Mouse (Mus musculus): ENCODE measurements at regions not wholly inside any gene's neighbourhood (a gene's known extent, or its start where the extent isn't known, plus 50 kb on each side); places are given as distances from the start of the nearest gene placed in this dataset.

- no peak for DNase-seq (ENCODE audit: low spot score)
Measured at GRCm38 (mm10) chr3:143053286-143053993, 171.6 kb upstream of the Pkn2 start.

- no peak for DNase-seq (ENCODE audit: low spot score)
Measured at GRCm38 (mm10) chr3:143040666-143041065, 158.9 kb upstream of the Pkn2 start.

GRCm38 (mm10) chr3:143036108-143036507 is 154.3 kb upstream of the Pkn2 start:
- DNase-seq (ENCODE audit: low spot score): no peak

GRCm38 (mm10) chr3:143034588-143034987 is 152.8 kb upstream of the Pkn2 start:
- DNase-seq (ENCODE audit: low spot score): no peak

- DNase-seq (ENCODE audit: low spot score): no peak
Measured at GRCm38 (mm10) chr3:143022486-143022885, 140.7 kb upstream of the Pkn2 start.

- no peak for DNase-seq (ENCODE audit: low spot score)
Measured at GRCm38 (mm10) chr3:143021159-143021871, 139.5 kb upstream of the Pkn2 start.

GRCm38 (mm10) chr3:143017480-143017879 is 135.7 kb upstream of the Pkn2 start:
- no peak for DNase-seq (ENCODE audit: low spot score)

GRCm38 (mm10) chr3:143016758-143017157 is 135.0 kb upstream of the Pkn2 start:
- no peak for DNase-seq (ENCODE audit: low spot score)

- DNase-seq (ENCODE audit: low spot score): no peak
Measured at GRCm38 (mm10) chr3:143014421-143014820, 132.6 kb upstream of the Pkn2 start.

- DNase-seq (ENCODE audit: low spot score): no peak
Measured at GRCm38 (mm10) chr3:143007047-143007446, 125.2 kb upstream of the Pkn2 start.

- DNase-seq (ENCODE audit: low spot score): no peak
Measured at GRCm38 (mm10) chr3:143001952-143002351, 120.1 kb upstream of the Pkn2 start.

GRCm38 (mm10) chr3:142995981-142996743 is 114.4 kb upstream of the Pkn2 start:
- DNase-seq (ENCODE audit: low spot score): no peak

GRCm38 (mm10) chr3:142984547-142984946 is 102.7 kb upstream of the Pkn2 start:
- DNase-seq (ENCODE audit: low spot score): no peak

- no peak for DNase-seq (ENCODE audit: low spot score)
Measured at GRCm38 (mm10) chr3:142981221-142981620, 99.4 kb upstream of the Pkn2 start.

- DNase-seq (ENCODE audit: low spot score): no peak
Measured at GRCm38 (mm10) chr3:142979161-142979560, 97.4 kb upstream of the Pkn2 start.

GRCm38 (mm10) chr3:142976519-142977394 is 95.0 kb upstream of the Pkn2 start:
- DNase-seq (ENCODE audit: low spot score): no peak

- DNase-seq (ENCODE audit: low spot score): no peak
Measured at GRCm38 (mm10) chr3:142975606-142976005, 93.8 kb upstream of the Pkn2 start.

GRCm38 (mm10) chr3:142969501-142969900 is 87.7 kb upstream of the Pkn2 start:
- no peak for DNase-seq (ENCODE audit: low spot score)

GRCm38 (mm10) chr3:142965604-142966003 is 83.8 kb upstream of the Pkn2 start:
- DNase-seq (ENCODE audit: low spot score): no peak

- DNase-seq (ENCODE audit: low spot score): no peak
Measured at GRCm38 (mm10) chr3:142963818-142964372, 82.1 kb upstream of the Pkn2 start.

- no peak for DNase-seq (ENCODE audit: low spot score)
Measured at GRCm38 (mm10) chr3:142957768-142958167, 76.0 kb upstream of the Pkn2 start.

GRCm38 (mm10) chr3:142948771-142949170 is 67.0 kb upstream of the Pkn2 start:
- DNase-seq (ENCODE audit: low spot score): peak; percentile 13
